Mouse (Mus musculus) kidney, postnatal 0 days (tissue): ENCODE measurements around the gene Duoxa1. TPM values are rescaled to one million over a fixed set of nuclear protein-coding genes. Genes with fewer than 3 reads are reported as not detected.
"Not testable (repeated sequence)": the region's sequence is repeated elsewhere in the genome, so short reads cannot be mapped to it uniquely, and the experiment has no call there.

Source experiments
- ATAC-seq: fragments of 200-750 bp; cut with Nextera tagmentation; replicated peaks from 2 replicates; pipeline ENCODE4 v1.8.0; 2017; ENCODE audit warnings: low read depth, moderate number of reproducible peaks, moderate TSS enrichment, moderate library complexity; ENCODE audit not compliant: low FRiP score
- DNase-seq: peaks from one replicate; pipeline ENCODE4 v3.0.0-alpha.2; 2016; ENCODE audit warnings: low spot score
- H3K27ac ChIP-seq: fragments of 300-500 bp; sonication (generic); 2 replicates; pipeline ENCODE4 v1.5.1; 2014; ENCODE audit warnings: mild to moderate bottlenecking
- H3K27me3 ChIP-seq: fragments of 300-500 bp; sonication (generic); 2 replicates; pipeline ENCODE4 v1.6.1; 2014; ENCODE audit warnings: low read length, mixed read lengths; ENCODE audit not compliant: insufficient read depth
- H3K36me3 ChIP-seq: fragments of 300-500 bp; sonication (generic); 2 replicates; pipeline ENCODE4 v1.6.1; 2014; ENCODE audit warnings: low read length, mixed read lengths; ENCODE audit not compliant: insufficient read depth
- H3K4me1 ChIP-seq: fragments of 300-500 bp; sonication (generic); replicated peaks from 2 replicates; pipeline ENCODE4 v1.6.1; 2014; ENCODE audit warnings: antibody characterized with exemption, low read length, mixed read lengths; ENCODE audit not compliant: insufficient read depth
- H3K4me2 ChIP-seq: fragments of 300-500 bp; sonication (generic); 2 replicates; pipeline ENCODE4 v1.6.1; 2014; ENCODE audit warnings: mild to moderate bottlenecking, low read length, moderate library complexity, mixed read lengths
- H3K4me3 ChIP-seq: fragments of 300-500 bp; sonication (generic); replicated peaks from 2 replicates; pipeline ENCODE4 v1.5.1; 2014; ENCODE audit warnings: low read depth, low read length
- H3K9ac ChIP-seq: fragments of 300-500 bp; sonication (generic); 2 replicates; pipeline ENCODE4 v1.6.1; 2014; ENCODE audit warnings: low read depth, low read length
- H3K9me3 ChIP-seq: fragments of 300-500 bp; sonication (generic); replicated peaks from 2 replicates; pipeline ENCODE4 v1.6.1; 2016; ENCODE audit warnings: low read length, inconsistent platforms, mixed read lengths
- CTCF ChIP-seq: IDR thresholded peaks from 2 replicates; pipeline ENCODE4 v1.5.1; 2016; ENCODE audit warnings: antibody characterized with exemption, low read depth, mild to moderate bottlenecking, moderate library complexity
- WGBS: fragments of 180-500 bp; shearing (Covaris S2); extraction: QIAGEN DNeasy Blood & Tissue Kit; methylation state at CpG from one replicate; pipeline ENCODE4 v1.1.7; 2014; 5-methylcytosine and 5-hydroxymethylcytosine counted together
- polyA plus RNA-seq: library from polyadenylated mRNA; unstranded; fragments of >200 nt; fragmentation: Nextera tagmentation; extraction: Ambion mirVana; gene quantifications from 2 replicates; pipeline ENCODE4 v1.2.1, GENCODE M21; 2015

The Duoxa1 gene
- polyA plus RNA-seq, 1 experiment from 2014 or later: not detected

GRCm38 (mm10) chr2:122349136-122349785, 35.7 kb upstream of the Duoxa1 start:
- peak overlapping the region; percentile 61 for H3K4me2 ChIP-seq
- no peaks in the 10 kb centered on the region for H3K27me3 ChIP-seq
- H3K4me1 ChIP-seq: peaks cover 4% of the 10 kb centered on the region; the same call in 1 of the 2 replicates
- ATAC-seq (peak; percentile 67), DNase-seq (no peak)
- no peaks in the 10 kb centered on the region for H3K36me3 ChIP-seq
- H3K4me3 ChIP-seq: peak overlapping the region; percentile 52
- no peak for TF ChIP-seq CTCF
- peak overlapping the region; percentile 75 for H3K9ac ChIP-seq
- WGBS: 12% methylated on average over 14 of the region's 14 CpGs
- peak overlapping the region; percentile 90 for H3K27ac ChIP-seq
- no peaks in the 10 kb centered on the region for H3K9me3 ChIP-seq

- WGBS: under 1% methylated on average over 48 of the region's 63 CpGs
Observed at GRCm38 (mm10) chr2:122348531-122349131, 35.1 kb upstream of the Duoxa1 start.

GRCm38 (mm10) chr2:122347257-122347656, 33.7 kb upstream of the Duoxa1 start:
- no peak overlapping the region for H3K4me2 ChIP-seq
- TF ChIP-seq CTCF: no peak
- H3K36me3 ChIP-seq: no peaks in the 10 kb centered on the region
- DNase-seq: no peak
- H3K27ac ChIP-seq: no peak overlapping the region
- WGBS: 94% methylated on average over 3 of the region's 3 CpGs
- H3K9ac ChIP-seq: no peak overlapping the region
- no peak overlapping the region for H3K4me3 ChIP-seq
- H3K4me1 ChIP-seq: peaks cover 4% of the 10 kb centered on the region; the same call in 1 of the 2 replicates
- ATAC-seq: no peak
- H3K27me3 ChIP-seq: no peaks in the 10 kb centered on the region
- no peaks in the 10 kb centered on the region for H3K9me3 ChIP-seq

More at GRCm38 (mm10) chr2:122348531-122349131, 35.1 kb upstream of the Duoxa1 start:
- Histone ChIP-seq H3K4me1 (peaks cover 4% of the 10 kb centered on the region; the same call in 1 of the 2 replicates), H3K9me3 (no peaks in the 10 kb centered on the region), H3K9ac (peak overlapping the region; percentile 75), H3K4me2 (peak overlapping the region; percentile 61), H3K27ac (peak overlapping the region; percentile 90), H3K36me3 (no peaks in the 10 kb centered on the region), H3K4me3 (peak overlapping the region; percentile 52), H3K27me3 (no peaks in the 10 kb centered on the region)
- ATAC-seq: peak; percentile 87
- peak; percentile 78 for TF ChIP-seq CTCF
- DNase-seq: peak; percentile 87

GRCm38 (mm10) chr2:122346164-122346563, 32.6 kb upstream of the Duoxa1 start:
- not testable (repeated sequence) for ATAC-seq, H3K27ac ChIP-seq, DNase-seq

GRCm38 (mm10) chr2:122345106-122345893, 31.8 kb upstream of the Duoxa1 start:
- Histone ChIP-seq H3K9me3 (no peaks in the 10 kb centered on the region), H3K27me3 (no peaks in the 10 kb centered on the region), H3K36me3 (no peaks in the 10 kb centered on the region), H3K4me1 (peaks cover 4% of the 10 kb centered on the region; the same call in 1 of the 2 replicates), H3K27ac (no peak overlapping the region), H3K4me3 (no peak overlapping the region), H3K4me2 (no peak overlapping the region), H3K9ac (no peak overlapping the region)
- 76% methylated on average over 6 of the region's 6 CpGs for WGBS
- ATAC-seq: no peak
- DNase-seq: no peak
- no peak for TF ChIP-seq CTCF

More at GRCm38 (mm10) chr2:122346164-122346563, 32.6 kb upstream of the Duoxa1 start:
- H3K4me2 ChIP-seq, H3K9me3 ChIP-seq, H3K4me1 ChIP-seq, H3K9ac ChIP-seq, H3K27me3 ChIP-seq, H3K36me3 ChIP-seq, H3K4me3 ChIP-seq: not testable (repeated sequence)
- WGBS: 84% methylated on average over 6 of the region's 6 CpGs

GRCm38 (mm10) chr2:122337291-122337690, 23.8 kb upstream of the Duoxa1 start:
- ATAC-seq (no peak), DNase-seq (no peak)
- Histone ChIP-seq H3K9ac (no peak overlapping the region), H3K4me1 (no peaks in the 10 kb centered on the region), H3K27ac (no peak overlapping the region), H3K36me3 (no peaks in the 10 kb centered on the region), H3K9me3 (no peaks in the 10 kb centered on the region), H3K4me3 (no peak overlapping the region), H3K27me3 (no peaks in the 10 kb centered on the region), H3K4me2 (0 out of 2 replicates have a peak overlapping the region, but pooled peaks have one; percentile 1)
- 68% methylated on average over 21 of the region's 21 CpGs for WGBS
- no peak for TF ChIP-seq CTCF
